Mouse (Mus musculus): ENCODE data around the gene Slc25a19.

DNA sequence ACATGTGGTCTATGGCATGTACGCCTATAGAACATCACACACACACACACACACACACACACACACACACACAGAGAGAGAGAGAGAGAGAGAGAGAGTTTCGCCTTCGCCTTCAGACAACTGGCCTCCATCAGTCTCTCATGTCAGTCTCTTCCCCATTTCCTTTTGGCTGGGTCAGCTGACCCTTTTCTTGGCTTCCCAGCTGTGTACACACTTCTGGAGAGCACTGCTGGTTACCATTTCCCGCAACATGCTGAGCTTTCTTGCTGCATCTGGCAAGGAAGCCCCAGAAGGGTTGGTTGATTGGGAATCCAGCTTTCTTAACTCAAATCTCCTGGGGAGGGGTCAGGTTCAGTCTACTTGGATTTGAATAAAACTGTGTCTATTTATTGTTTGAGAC, 6.0 kb upstream of the Slc25a19 start:
- no peak for TF ChIP-seq GATA1 (IDR thresholded peaks at IDR 0.05; ENCODE audit: low read length)
- TF ChIP-seq TAL1 (IDR thresholded peaks at IDR 0.05; ENCODE audit: low read length) = no peak

Data from erythroblast, embryonic 14.5 days (primary cell).